Mouse (Mus musculus): ENCODE measurements around the gene Mrvi1. TPM values are rescaled to one million over a fixed set of nuclear protein-coding genes. Genes with fewer than 3 reads are reported as not detected.
"Not testable (repeated sequence)": the region's sequence is repeated elsewhere in the genome, so short reads cannot be mapped to it uniquely, and the experiment has no call there.

The Mrvi1 gene
- polyA plus RNA-seq, 1 experiment from 2014 or later, result 3.7 TPM

- WGBS, result 75% methylated on average over 8 of the region's 8 CpGs
- Histone ChIP-seq H3K27ac (no peak overlapping the region), H3K4me2 (no peak overlapping the region), H3K27me3 (no peaks in the 10 kb centered on the region), H3K9me3 (replicated peaks) (no peaks in the 10 kb centered on the region), H3K4me3 (no peak overlapping the region), H3K36me3 (no peaks in the 10 kb centered on the region), H3K9ac (no peak overlapping the region), H3K4me1 (replicated peaks) (peaks cover 3% of the 10 kb centered on the region; the same call in 1 of the 2 replicates)
- ATAC-seq (replicated peaks; ENCODE audit: insufficient number of reproducible peaks, insufficient read depth, low FRiP score, low read depth), result no peak
Measured at GRCm38 (mm10) chr7:110908209-110909144, 73.8 kb downstream of the Mrvi1 start.

GRCm38 (mm10) chr7:110906566-110906965 lies 75.7 kb downstream of the Mrvi1 start:
- peaks cover 11% of the 10 kb centered on the region for H3K4me1 ChIP-seq (replicated peaks)
- no peak for ATAC-seq (replicated peaks; ENCODE audit: insufficient number of reproducible peaks, insufficient read depth, low FRiP score, low read depth)
- H3K27me3 ChIP-seq, result no peaks in the 10 kb centered on the region
- H3K4me3 ChIP-seq, result no peak overlapping the region
- no peak overlapping the region for H3K4me2 ChIP-seq
- H3K9me3 ChIP-seq (replicated peaks), result no peaks in the 10 kb centered on the region
- 77% methylated on average over 2 of the region's 2 CpGs for WGBS
- H3K36me3 ChIP-seq, result no peaks in the 10 kb centered on the region
- H3K27ac ChIP-seq, result no peak overlapping the region
- H3K9ac ChIP-seq, result no peak overlapping the region

- no peaks in the 10 kb centered on the region for H3K36me3 ChIP-seq
- H3K4me3 ChIP-seq, result no peak overlapping the region
- WGBS, result 24% methylated on average over 7 of the region's 7 CpGs
- peak; percentile 89 for ATAC-seq (replicated peaks; ENCODE audit: insufficient number of reproducible peaks, insufficient read depth, low FRiP score, low read depth)
- H3K4me1 ChIP-seq (replicated peaks), result peaks cover 11% of the 10 kb centered on the region
- no peaks in the 10 kb centered on the region for H3K9me3 ChIP-seq (replicated peaks)
- H3K27ac ChIP-seq, result peak overlapping the region; percentile 81
- peak overlapping the region; percentile 19; the same call in 1 of the 2 replicates for H3K4me2 ChIP-seq
- no peak overlapping the region for H3K9ac ChIP-seq
- H3K27me3 ChIP-seq, result no peaks in the 10 kb centered on the region
Measured at GRCm38 (mm10) chr7:110903226-110903625, 79.0 kb downstream of the Mrvi1 start.

GRCm38 (mm10) chr7:110897202-110897601 lies 85.1 kb downstream of the Mrvi1 start:
- 84% methylated on average over 8 of the region's 8 CpGs for WGBS

GRCm38 (mm10) chr7:110896453-110896852 lies 85.8 kb downstream of the Mrvi1 start:
- Histone ChIP-seq H3K9me3 (replicated peaks) (no peaks in the 10 kb centered on the region), H3K4me3 (no peak overlapping the region), H3K27me3 (no peaks in the 10 kb centered on the region), H3K27ac (no peak overlapping the region), H3K36me3 (no peaks in the 10 kb centered on the region), H3K9ac (no peak overlapping the region), H3K4me2 (no peak overlapping the region), H3K4me1 (replicated peaks) (peaks cover 7% of the 10 kb centered on the region)
- ATAC-seq (replicated peaks; ENCODE audit: insufficient number of reproducible peaks, insufficient read depth, low FRiP score, low read depth), result no peak
- WGBS, result 88% methylated on average over 7 of the region's 7 CpGs

More at GRCm38 (mm10) chr7:110897202-110897601, 85.1 kb downstream of the Mrvi1 start:
- H3K9me3 ChIP-seq (replicated peaks), result no peaks in the 10 kb centered on the region
- H3K36me3 ChIP-seq, result no peaks in the 10 kb centered on the region
- no peak overlapping the region for H3K4me3 ChIP-seq
- no peak overlapping the region for H3K27ac ChIP-seq
- H3K9ac ChIP-seq, result no peak overlapping the region
- no peaks in the 10 kb centered on the region for H3K27me3 ChIP-seq
- no peak for ATAC-seq (replicated peaks; ENCODE audit: insufficient number of reproducible peaks, insufficient read depth, low FRiP score, low read depth)
- no peak overlapping the region for H3K4me2 ChIP-seq
- H3K4me1 ChIP-seq (replicated peaks), result 0 out of 2 replicates have a peak, but pooled peaks cover 3% of the 10 kb centered on the region

- H3K4me3 ChIP-seq; H3K36me3 ChIP-seq; H3K27ac ChIP-seq; H3K4me1 ChIP-seq (replicated peaks); ATAC-seq (replicated peaks; ENCODE audit: insufficient number of reproducible peaks, insufficient read depth, low FRiP score, low read depth); H3K4me2 ChIP-seq; H3K27me3 ChIP-seq; H3K9me3 ChIP-seq (replicated peaks); H3K9ac ChIP-seq: not testable (repeated sequence)
- 71% methylated on average over 10 of the region's 10 CpGs for whole genome bisulfite sequencing
Measured at GRCm38 (mm10) chr7:110895772-110896171, 86.5 kb downstream of the Mrvi1 start.

- 90% methylated on average over 9 of the region's 9 CpGs for WGBS
- Histone ChIP-seq H3K4me3 (no peak overlapping the region), H3K4me2 (no peak overlapping the region), H3K27ac (no peak overlapping the region), H3K27me3 (no peaks in the 10 kb centered on the region), H3K9ac (no peak overlapping the region), H3K4me1 (replicated peaks) (peaks cover 8% of the 10 kb centered on the region), H3K9me3 (replicated peaks) (no peaks in the 10 kb centered on the region), H3K36me3 (no peaks in the 10 kb centered on the region)
- ATAC-seq (replicated peaks; ENCODE audit: insufficient number of reproducible peaks, insufficient read depth, low FRiP score, low read depth), result no peak
Measured at GRCm38 (mm10) chr7:110894673-110895072, 87.6 kb downstream of the Mrvi1 start.

- Histone ChIP-seq H3K36me3 (no peaks in the 10 kb centered on the region), H3K9me3 (replicated peaks) (no peaks in the 10 kb centered on the region), H3K4me2 (no peak overlapping the region), H3K27me3 (no peaks in the 10 kb centered on the region), H3K4me3 (no peak overlapping the region), H3K4me1 (replicated peaks) (peaks cover 8% of the 10 kb centered on the region), H3K27ac (peak overlapping the region; percentile 9; the same call in 1 of the 2 replicates), H3K9ac (no peak overlapping the region)
- peak; percentile 69 for ATAC-seq (replicated peaks; ENCODE audit: insufficient number of reproducible peaks, insufficient read depth, low FRiP score, low read depth)
- WGBS, result 47% methylated on average over 10 of the region's 10 CpGs
Measured at GRCm38 (mm10) chr7:110893943-110894610, 88.2 kb downstream of the Mrvi1 start.

GRCm38 (mm10) chr7:110891501-110891986 lies 90.7 kb downstream of the Mrvi1 start:
- peaks cover 8% of the 10 kb centered on the region for H3K4me1 ChIP-seq (replicated peaks)
- no peaks in the 10 kb centered on the region for H3K9me3 ChIP-seq (replicated peaks)
- H3K27ac ChIP-seq, result 0 out of 2 replicates have a peak overlapping the region, but pooled peaks have one; percentile 2
- H3K4me2 ChIP-seq, result no peak overlapping the region
- no peak overlapping the region for H3K9ac ChIP-seq
- H3K4me3 ChIP-seq, result no peak overlapping the region
- no peak for ATAC-seq (replicated peaks; ENCODE audit: insufficient number of reproducible peaks, insufficient read depth, low FRiP score, low read depth)
- no peaks in the 10 kb centered on the region for H3K27me3 ChIP-seq
- WGBS, result 39% methylated on average over 9 of the region's 9 CpGs
- H3K36me3 ChIP-seq, result no peaks in the 10 kb centered on the region

- Histone ChIP-seq H3K9ac (no peak overlapping the region), H3K27ac (no peak overlapping the region), H3K4me1 (replicated peaks) (0 out of 2 replicates have a peak, but pooled peaks cover 2% of the 10 kb centered on the region), H3K4me3 (no peak overlapping the region), H3K4me2 (no peak overlapping the region), H3K9me3 (replicated peaks) (no peaks in the 10 kb centered on the region), H3K27me3 (no peaks in the 10 kb centered on the region), H3K36me3 (no peaks in the 10 kb centered on the region; the same call in 1 of the 2 replicates)
- 71% methylated on average over 2 of the region's 2 CpGs for WGBS
- no peak for ATAC-seq (replicated peaks; ENCODE audit: insufficient number of reproducible peaks, insufficient read depth, low FRiP score, low read depth)
Measured at GRCm38 (mm10) chr7:110881746-110882333, 100.4 kb downstream of the Mrvi1 start.

- ATAC-seq (replicated peaks; ENCODE audit: insufficient number of reproducible peaks, insufficient read depth, low FRiP score, low read depth), result no peak
- WGBS, result 83% methylated on average over 4 of the region's 4 CpGs
Measured at GRCm38 (mm10) chr7:110878028-110878427, 104.2 kb downstream of the Mrvi1 start.

More at GRCm38 (mm10) chr7:110878028-110878427, 104.2 kb downstream of the Mrvi1 start:
- no peak overlapping the region for H3K9ac ChIP-seq
- no peaks in the 10 kb centered on the region; the same call in 1 of the 2 replicates for H3K36me3 ChIP-seq
- no peak overlapping the region for H3K4me2 ChIP-seq
- 0 out of 2 replicates have a peak, but pooled peaks cover 2% of the 10 kb centered on the region for H3K4me1 ChIP-seq (replicated peaks)
- no peak overlapping the region for H3K27ac ChIP-seq
- no peak overlapping the region for H3K4me3 ChIP-seq
- H3K27me3 ChIP-seq, result no peaks in the 10 kb centered on the region
- H3K9me3 ChIP-seq (replicated peaks), result no peaks in the 10 kb centered on the region

All from heart, embryonic 15.5 days (tissue).